Mouse (Mus musculus) forebrain, embryonic 11.5 days (tissue): ENCODE data around the gene Spp1. TPM values are rescaled to one million over a fixed set of nuclear protein-coding genes. Genes with fewer than 3 reads are reported as not detected.

Experiments
- ATAC-seq: fragments of 200-750 bp; cut with Nextera tagmentation; replicated peaks from 2 replicates; pipeline ENCODE4 v1.8.0; 2017; ENCODE audit warnings: moderate TSS enrichment; ENCODE audit not compliant: low FRiP score
- DNase-seq: peaks from one replicate; pipeline ENCODE4 v3.0.0-alpha.2; 2017; ENCODE audit warnings: low spot score
- H3K27ac ChIP-seq: fragments of 300-500 bp; sonication (generic); 2 replicates; pipeline ENCODE4 v1.5.1; 2014; ENCODE audit warnings: low read depth, low read length
- H3K27me3 ChIP-seq: fragments of 300-500 bp; sonication (generic); 2 replicates; pipeline ENCODE4 v1.6.1; 2014; ENCODE audit warnings: mild to moderate bottlenecking, low read length, mixed read lengths; ENCODE audit not compliant: control insufficient read depth, insufficient read depth
- H3K36me3 ChIP-seq: fragments of 300-500 bp; sonication (generic); 2 replicates; pipeline ENCODE4 v1.6.1; 2014; ENCODE audit warnings: mild to moderate bottlenecking, low read length, moderate library complexity, mixed read lengths; ENCODE audit not compliant: control insufficient read depth, insufficient read depth
- H3K4me1 ChIP-seq: fragments of 300-500 bp; sonication (generic); replicated peaks from 2 replicates; pipeline ENCODE4 v1.6.1; 2014; ENCODE audit warnings: low read length, mixed read lengths; ENCODE audit not compliant: control insufficient read depth, insufficient read depth
- H3K4me2 ChIP-seq: fragments of 300-500 bp; sonication (generic); 2 replicates; pipeline ENCODE4 v1.6.1; 2014; ENCODE audit warnings: low read depth, mild to moderate bottlenecking, low read length, moderate library complexity, mixed read lengths; ENCODE audit not compliant: severe bottlenecking
- H3K4me3 ChIP-seq: fragments of 300-500 bp; sonication (generic); 2 replicates; pipeline ENCODE4 v1.5.1; 2014; ENCODE audit warnings: low read depth, low read length
- H3K9ac ChIP-seq: fragments of 300-500 bp; sonication (generic); 2 replicates; pipeline ENCODE4 v1.6.1; 2014; ENCODE audit warnings: low read length
- H3K9me3 ChIP-seq: fragments of 300-500 bp; sonication (generic); 2 replicates; pipeline ENCODE4 v1.6.1; 2016; ENCODE audit warnings: low read length, mixed read lengths; ENCODE audit not compliant: control insufficient read depth
- WGBS: fragments of 180-500 bp; shearing (Covaris S2); extraction: QIAGEN DNeasy Blood & Tissue Kit; methylation state at CpG from one replicate; pipeline ENCODE4 v1.1.7; 2014; 5-methylcytosine and 5-hydroxymethylcytosine counted together
- polyA plus RNA-seq: library from polyadenylated mRNA; unstranded; fragments of >200 nt; fragmentation: Nextera tagmentation; extraction: Ambion mirVana; gene quantifications from 2 replicates; pipeline ENCODE4 v1.2.1, GENCODE M21; 2014

The Spp1 gene
- polyA plus RNA-seq, 1 experiment from 2014 or later, result 3.4 TPM

- WGBS, result 88% methylated on average over 1 of the region's 1 CpGs
- no peaks in the 10 kb centered on the region for H3K36me3 ChIP-seq
- no peaks in the 10 kb centered on the region for H3K9me3 ChIP-seq
- ATAC-seq (no peak), DNase-seq (no peak)
- H3K9ac ChIP-seq, result no peak overlapping the region
- no peak overlapping the region for H3K4me3 ChIP-seq
- H3K27ac ChIP-seq, result no peak overlapping the region
- H3K4me2 ChIP-seq, result no peak overlapping the region
- H3K4me1 ChIP-seq, result no peaks in the 10 kb centered on the region
- no peaks in the 10 kb centered on the region for H3K27me3 ChIP-seq
Observed at GRCm38 (mm10) chr5:104417721-104418120, 17.2 kb upstream of the Spp1 start.

- H3K27ac ChIP-seq, result no peak overlapping the region
- no peak overlapping the region for H3K4me2 ChIP-seq
- no peak overlapping the region for H3K4me3 ChIP-seq
- WGBS, result 68% methylated on average over 2 of the region's 2 CpGs
- DNase-seq, result no peak
- H3K9me3 ChIP-seq, result no peaks in the 10 kb centered on the region
- no peak overlapping the region for H3K9ac ChIP-seq
- H3K36me3 ChIP-seq, result no peaks in the 10 kb centered on the region
- ATAC-seq, result no peak
- H3K27me3 ChIP-seq, result no peaks in the 10 kb centered on the region
- H3K4me1 ChIP-seq, result no peaks in the 10 kb centered on the region
Observed at GRCm38 (mm10) chr5:104422039-104422438, 12.9 kb upstream of the Spp1 start.

GRCm38 (mm10) chr5:104423861-104424260, 11.1 kb upstream of the Spp1 start:
- Histone ChIP-seq H3K4me1 (no peaks in the 10 kb centered on the region), H3K4me2 (no peak overlapping the region), H3K27me3 (no peaks in the 10 kb centered on the region), H3K4me3 (no peak overlapping the region), H3K36me3 (no peaks in the 10 kb centered on the region), H3K9ac (no peak overlapping the region), H3K27ac (no peak overlapping the region), H3K9me3 (no peaks in the 10 kb centered on the region)
- 91% methylated on average over 3 of the region's 3 CpGs for WGBS
- no peak for ATAC-seq
- no peak for DNase-seq

GRCm38 (mm10) chr5:104425949-104426348, 9.0 kb upstream of the Spp1 start:
- Histone ChIP-seq H3K27ac (no peak overlapping the region), H3K36me3 (no peaks in the 10 kb centered on the region), H3K4me2 (no peak overlapping the region), H3K4me3 (no peak overlapping the region), H3K4me1 (no peaks in the 10 kb centered on the region), H3K9me3 (no peaks in the 10 kb centered on the region), H3K9ac (no peak overlapping the region), H3K27me3 (no peaks in the 10 kb centered on the region)
- no peak for ATAC-seq
- WGBS, result 88% methylated on average over 8 of the region's 8 CpGs
- no peak for DNase-seq

GRCm38 (mm10) chr5:104432886-104433285, 2.0 kb upstream of the Spp1 start:
- no peak overlapping the region for H3K4me3 ChIP-seq
- DNase-seq, result no peak
- WGBS, result 48% methylated on average over 12 of the region's 12 CpGs

GRCm38 (mm10) chr5:104433968-104434565, 851 bp upstream of the Spp1 start:
- Histone ChIP-seq H3K4me1 (no peaks in the 10 kb centered on the region), H3K9me3 (no peaks in the 10 kb centered on the region), H3K4me3 (no peak overlapping the region), H3K36me3 (no peaks in the 10 kb centered on the region), H3K9ac (no peak overlapping the region), H3K4me2 (no peak overlapping the region), H3K27ac (no peak overlapping the region), H3K27me3 (no peaks in the 10 kb centered on the region)
- ATAC-seq (no peak), DNase-seq (no peak)
- 59% methylated on average over 6 of the region's 6 CpGs for WGBS

More at GRCm38 (mm10) chr5:104432886-104433285, 2.0 kb upstream of the Spp1 start:
- Histone ChIP-seq H3K36me3 (no peaks in the 10 kb centered on the region), H3K9me3 (no peaks in the 10 kb centered on the region), H3K9ac (no peak overlapping the region), H3K27me3 (no peaks in the 10 kb centered on the region), H3K27ac (no peak overlapping the region), H3K4me1 (no peaks in the 10 kb centered on the region), H3K4me2 (no peak overlapping the region)
- no peak for ATAC-seq

- ATAC-seq (no peak), DNase-seq (no peak)
- H3K9ac ChIP-seq, result no peak overlapping the region
- no peak overlapping the region for H3K27ac ChIP-seq
- 92% methylated on average over 7 of the region's 7 CpGs for WGBS
- H3K36me3 ChIP-seq, result no peaks in the 10 kb centered on the region
- H3K4me2 ChIP-seq, result no peak overlapping the region
- no peak overlapping the region for H3K4me3 ChIP-seq
- no peaks in the 10 kb centered on the region for H3K9me3 ChIP-seq
- no peaks in the 10 kb centered on the region for H3K27me3 ChIP-seq
- H3K4me1 ChIP-seq, result no peaks in the 10 kb centered on the region
Observed at GRCm38 (mm10) chr5:104436406-104437076, 1.6 kb downstream of the Spp1 start.

- DNase-seq (no peak), ATAC-seq (no peak)
- Histone ChIP-seq H3K9ac (no peak overlapping the region), H3K4me3 (no peak overlapping the region), H3K27me3 (no peaks in the 10 kb centered on the region), H3K36me3 (no peaks in the 10 kb centered on the region), H3K4me2 (no peak overlapping the region), H3K4me1 (no peaks in the 10 kb centered on the region), H3K27ac (no peak overlapping the region), H3K9me3 (no peaks in the 10 kb centered on the region)
- WGBS, result 55% methylated on average over 6 of the region's 6 CpGs
Observed at GRCm38 (mm10) chr5:104442396-104442795, 7.5 kb downstream of the Spp1 start.

GRCm38 (mm10) chr5:104442850-104443249, 7.9 kb downstream of the Spp1 start:
- no peaks in the 10 kb centered on the region for H3K4me1 ChIP-seq
- no peak overlapping the region for H3K9ac ChIP-seq
- DNase-seq (no peak), ATAC-seq (no peak)
- no peaks in the 10 kb centered on the region for H3K27me3 ChIP-seq
- WGBS, result 52% methylated on average over 1 of the region's 1 CpGs
- H3K27ac ChIP-seq, result no peak overlapping the region
- no peak overlapping the region for H3K4me3 ChIP-seq
- H3K9me3 ChIP-seq, result no peaks in the 10 kb centered on the region
- no peaks in the 10 kb centered on the region for H3K36me3 ChIP-seq
- H3K4me2 ChIP-seq, result no peak overlapping the region
